ENCODE assay signal across 9 mouse cellular contexts in genomic region chr5:125069426-125069825, GRCm38 (mm10).
A peak's percentile ranks its signal among the peaks of the same experiment; 100 is the strongest.
DNase-seq lines count a peak whose midpoint lies in the region; ATAC-seq and TF ChIP-seq lines count a peak whose summit lies in the region.
"Had no signal": no experiment of that assay in that cellular context is flagged by ENCODE, and none has a peak within 500 bp of the region (broad histone marks: within the 10 kb centered on the region; RNA-seq: fewer than 3 reads in every experiment).

No protein-coding gene starts in this region.

- no peak for TF ChIP-seq CTCF in lung, embryonic 14.5 days (IDR thresholded peaks at IDR 0.05; ENCODE audit: low read depth)
- no peak for TF ChIP-seq CTCF in hindbrain, postnatal 0 days (IDR thresholded peaks at IDR 0.05; ENCODE audit: low read depth)
- TF ChIP-seq CTCF in olfactory bulb, adult 2 months (IDR thresholded peaks at IDR 0.05; ENCODE audit: insufficient read depth, low read depth, low read length) = no peak

- H3K4me2 ChIP-seq in lung, embryonic 14.5 days = no peak overlapping the region
- H3K4me2 ChIP-seq in forebrain, embryonic 15.5 days (replicated peaks) = no peak overlapping the region
- H3K4me2 ChIP-seq in hindbrain, postnatal 0 days (ENCODE audit: low read depth, low read length) = no peak overlapping the region

- peaks cover 50% of the 10 kb centered on the region for H3K36me3 ChIP-seq in lung, embryonic 14.5 days (ENCODE audit: insufficient read depth)
- H3K36me3 ChIP-seq in forebrain, embryonic 15.5 days = peaks cover 20% of the 10 kb centered on the region
- H3K36me3 ChIP-seq in hindbrain, postnatal 0 days (ENCODE audit: insufficient read depth, low read length) = peaks cover 36% of the 10 kb centered on the region; the same call in 1 of the 2 replicates

- H3K27me3 ChIP-seq in lung, embryonic 14.5 days (ENCODE audit: insufficient read depth, low read length) = no peaks in the 10 kb centered on the region
- no peaks in the 10 kb centered on the region for H3K27me3 ChIP-seq in forebrain, embryonic 15.5 days
- no peaks in the 10 kb centered on the region for H3K27me3 ChIP-seq in hindbrain, postnatal 0 days (ENCODE audit: insufficient read depth, low read length)

- H3K9me3 ChIP-seq in lung, embryonic 14.5 days (ENCODE audit: low read depth, low read length) = no peaks in the 10 kb centered on the region
- no peaks in the 10 kb centered on the region for H3K9me3 ChIP-seq in forebrain, embryonic 15.5 days
- H3K9me3 ChIP-seq in hindbrain, postnatal 0 days (ENCODE audit: low read length) = no peaks in the 10 kb centered on the region

- WGBS in lung, embryonic 14.5 days = 61% methylated on average over 5 of the region's 5 CpGs
- WGBS in forebrain, embryonic 15.5 days = 45% methylated on average over 5 of the region's 5 CpGs
- WGBS in hindbrain, postnatal 0 days = 44% methylated on average over 5 of the region's 5 CpGs
- WGBS in olfactory bulb, adult 2 months = 53% methylated on average over 5 of the region's 5 CpGs

- no peak for DNase-seq in lung, embryonic 14.5 days
- DNase-seq in lung, postnatal 14 days = no peak
- DNase-seq in hindbrain, postnatal 0 days (ENCODE audit: low spot score) = peak; percentile 46
- no peak for DNase-seq in urinary bladder, postnatal 10 days (ENCODE audit: low spot score)
- no peak for DNase-seq in right cerebral cortex, postnatal 25 days
- DNase-seq: thymus, postnatal 25 days had no signal

- peaks cover 21% of the 10 kb centered on the region for H3K4me1 ChIP-seq in lung, embryonic 14.5 days (ENCODE audit: insufficient read depth)
- H3K4me1 ChIP-seq in forebrain, embryonic 15.5 days = peaks cover 28% of the 10 kb centered on the region
- H3K4me1 ChIP-seq in hindbrain, postnatal 0 days (ENCODE audit: insufficient read depth, low read length) = peaks cover 9% of the 10 kb centered on the region
- H3K4me1 ChIP-seq in olfactory bulb, adult 2 months (ENCODE audit: control insufficient read depth, insufficient read depth, low read length) = peaks cover 63% of the 10 kb centered on the region

- no peak overlapping the region for H3K4me3 ChIP-seq in lung, embryonic 14.5 days (ENCODE audit: low read depth, low read length)
- no peak overlapping the region for H3K4me3 ChIP-seq in forebrain, embryonic 15.5 days
- no peak overlapping the region for H3K4me3 ChIP-seq in hindbrain, postnatal 0 days (ENCODE audit: low read length)
- H3K4me3 ChIP-seq in olfactory bulb, adult 2 months (ENCODE audit: insufficient read depth, low read depth, low read length) = no peak overlapping the region

- H3K9ac ChIP-seq in lung, embryonic 14.5 days = no peak overlapping the region
- no peak overlapping the region for H3K9ac ChIP-seq in forebrain, embryonic 15.5 days (replicated peaks)
- H3K9ac ChIP-seq in hindbrain, postnatal 0 days (replicated peaks; ENCODE audit: low read length) = no peak overlapping the region

- H3K27ac ChIP-seq in lung, embryonic 14.5 days (ENCODE audit: low read depth) = peak overlapping the region; percentile 27; the same call in 1 of the 2 replicates
- H3K27ac ChIP-seq in forebrain, embryonic 15.5 days (replicated peaks) = peak overlapping the region; percentile 57
- H3K27ac ChIP-seq in hindbrain, postnatal 0 days = peak overlapping the region; percentile 48; the same call in 1 of the 2 replicates
- 0 out of 2 replicates have a peak overlapping the region, but pooled peaks have one; percentile 23 for H3K27ac ChIP-seq in olfactory bulb, adult 2 months (ENCODE audit: insufficient read depth, low read depth, low read length)

- TF ChIP-seq POLR2A in olfactory bulb, adult 2 months (IDR thresholded peaks at IDR 0.05; ENCODE audit: insufficient read depth, low read depth, low read length) = no peak

- no peak for ATAC-seq in lung, embryonic 14.5 days (ENCODE audit: insufficient read depth)
- 0 out of 2 replicates have a peak, but pooled peaks have one; percentile 5 for ATAC-seq in forebrain, embryonic 15.5 days (replicated peaks)
- peak; percentile 14; the same call in 1 of the 2 replicates for ATAC-seq in hindbrain, postnatal 0 days
- ATAC-seq: activated CD4-positive, CD25-positive, alpha-beta regulatory T cell, adult 4 months had no signal
